Mouse (Mus musculus) bone marrow, adult 2 months (tissue): ENCODE data around the gene Cluh.

Experiments
- CTCF ChIP-seq: fragments of 200-500 bp; IDR thresholded peaks from 2 replicates; pipeline ENCODE4 v1.5.1; 2011; ENCODE audit warnings: low read length, control low read depth; ENCODE audit not compliant: control insufficient read depth, insufficient read depth
- POLR2A ChIP-seq: fragments of 200-500 bp; IDR thresholded peaks from 2 replicates; pipeline ENCODE4 v1.6.1; 2011; ENCODE audit warnings: low read depth, mild to moderate bottlenecking, control low read depth, low read length, borderline replicate concordance; ENCODE audit not compliant: control insufficient read depth

- TF ChIP-seq CTCF = no peak
- TF ChIP-seq POLR2A = no peak
These were observed 22.5 kb downstream of the Cluh start for GRCm38 (mm10) chr11:74671839-74672238.
